In genomic region chr3:130256059-130256458, GRCm38 (mm10) we compare ENCODE assay signal across 16 mouse cellular contexts.
"Had no signal": no experiment of that assay in that cellular context is flagged by ENCODE, and none has a peak within 500 bp of the region (broad histone marks: within the 10 kb centered on the region; RNA-seq: fewer than 3 reads in every experiment).

No protein-coding gene starts in this region.

- H3K27me3 ChIP-seq: neural tube, embryonic 13.5 days; neural tube, embryonic 15.5 days; stomach, embryonic 15.5 days had no signal

- DNase-seq: retina, postnatal 1 day; right cerebral cortex, adult 18-20 months; right cerebral cortex, postnatal 14 days; right cerebral cortex, postnatal 25 days; right cerebral cortex, postnatal 4 days; spleen, adult 18-20 months; thymus, adult 18-20 months; thymus, adult 2 months; thymus, postnatal 14 days; thymus, postnatal 25 days; thymus, postnatal 36 days; thymus, postnatal 4 days had no signal

- H3K4me2 ChIP-seq: neural tube, embryonic 13.5 days; neural tube, embryonic 15.5 days; stomach, embryonic 15.5 days had no signal

- H3K27ac ChIP-seq: neural tube, embryonic 13.5 days; neural tube, embryonic 15.5 days; stomach, embryonic 15.5 days; stomach, postnatal 0 days had no signal

- H3K9me3 ChIP-seq: neural tube, embryonic 15.5 days; stomach, embryonic 15.5 days had no signal

- H3K4me1 ChIP-seq: neural tube, embryonic 13.5 days; neural tube, embryonic 15.5 days; stomach, embryonic 15.5 days had no signal

- H3K4me3 ChIP-seq: neural tube, embryonic 13.5 days; neural tube, embryonic 15.5 days; stomach, embryonic 15.5 days had no signal

- H3K36me3 ChIP-seq: neural tube, embryonic 13.5 days; neural tube, embryonic 15.5 days; stomach, embryonic 15.5 days had no signal

- H3K9ac ChIP-seq: neural tube, embryonic 13.5 days; neural tube, embryonic 15.5 days; stomach, embryonic 15.5 days had no signal
